Mouse (Mus musculus) myocyte (in vitro differentiated cells): ENCODE measurements at regions not wholly inside any gene's neighbourhood (a gene's known extent, or its start where the extent isn't known, plus 50 kb on each side); places are given as distances from the start of the nearest gene placed in this dataset.

Experiments used
- H3K27me3 ChIP-seq: one replicate; pipeline ENCODE4 v1.6.1; 2011; ENCODE audit not compliant: control insufficient read depth, insufficient read depth, insufficient read length
- H3K36me3 ChIP-seq: one replicate; pipeline ENCODE4 v1.6.1; 2011; ENCODE audit not compliant: control insufficient read depth, insufficient read depth
- H3K4me2 ChIP-seq: one replicate; pipeline ENCODE4 v1.6.1; 2011; ENCODE audit warnings: low read depth, control low read depth
- H3K4me3 ChIP-seq: one replicate; pipeline ENCODE4 v1.5.1; 2011; ENCODE audit warnings: mild to moderate bottlenecking, control low read depth, moderate library complexity
- H3K79me2 ChIP-seq: one replicate; pipeline ENCODE4 v1.6.1; 2011; ENCODE audit not compliant: control insufficient read depth, insufficient read depth
- H3ac ChIP-seq: one replicate; pipeline ENCODE4 v1.6.1; 2011; ENCODE audit not compliant: control insufficient read depth, insufficient read length
- CEBPB ChIP-seq: IDR thresholded peaks from 2 replicates; pipeline ENCODE4 v1.6.1; 2011; ENCODE audit warnings: mild to moderate bottlenecking, moderate library complexity; ENCODE audit not compliant: poor library complexity, insufficient read depth, severe bottlenecking
- E2F4 ChIP-seq: IDR thresholded peaks from one replicate; pipeline ENCODE4 v1.6.1; 2011; ENCODE audit warnings: mild to moderate bottlenecking, control low read depth, moderate library complexity; ENCODE audit not compliant: insufficient read depth
- MAX ChIP-seq: IDR thresholded peaks from one replicate; pipeline ENCODE4 v1.6.1; 2011; ENCODE audit warnings: low read depth, mild to moderate bottlenecking, control low read depth
- MYOD1 ChIP-seq, 3 experiments: IDR thresholded peaks; one replicate each; pipeline ENCODE4 v1.6.1; 2011; ENCODE audit warnings: control low read depth in 2 of 3, low read depth in 2 of 3, mild to moderate bottlenecking in 2 of 3, moderate library complexity in 1 of 3; ENCODE audit not compliant: insufficient read length in 2 of 3, control insufficient read depth in 1 of 3
- MYOG ChIP-seq, 3 experiments: IDR thresholded peaks; one replicate each; pipeline ENCODE4 v1.6.1; 2011; ENCODE audit warnings: control low read depth in 2 of 3, low read depth in 2 of 3, mild to moderate bottlenecking in 2 of 3; ENCODE audit not compliant: insufficient read length in 2 of 3, control insufficient read depth in 1 of 3, insufficient read depth in 1 of 3
- POLR2A ChIP-seq: IDR thresholded peaks from one replicate; pipeline ENCODE4 v1.6.1; 2011; ENCODE audit warnings: low read depth, mild to moderate bottlenecking, control low read depth, moderate library complexity; ENCODE audit not compliant: insufficient read length
- POLR2AphosphoS2 ChIP-seq: IDR thresholded peaks from one replicate; pipeline ENCODE4 v1.6.1; 2011; ENCODE audit warnings: low read depth, control low read depth; ENCODE audit not compliant: insufficient read length
- REST ChIP-seq: IDR thresholded peaks from one replicate; pipeline ENCODE4 v1.6.1; 2011; ENCODE audit warnings: mild to moderate bottlenecking, control low read depth, moderate library complexity; ENCODE audit not compliant: insufficient read depth, insufficient read length
- SRF ChIP-seq: IDR thresholded peaks from one replicate; pipeline ENCODE4 v1.6.1; 2011; ENCODE audit warnings: low read depth; ENCODE audit not compliant: control insufficient read depth, insufficient read length
- TCF12 ChIP-seq: IDR thresholded peaks from one replicate; pipeline ENCODE4 v1.6.1; 2011; ENCODE audit warnings: mild to moderate bottlenecking, control low read depth; ENCODE audit not compliant: poor library complexity, insufficient read depth, severe bottlenecking
- TCF3 ChIP-seq: IDR thresholded peaks from one replicate; pipeline ENCODE4 v1.6.1; 2011; ENCODE audit warnings: low read depth, control low read depth; ENCODE audit not compliant: insufficient read length
- USF1 ChIP-seq: IDR thresholded peaks from one replicate; pipeline ENCODE4 v1.6.1; 2011; ENCODE audit warnings: low read depth, mild to moderate bottlenecking, control low read depth, moderate library complexity

GRCm38 (mm10) chrX:42332906-42333305, 156.6 kb upstream of the Tex13c2 start:
- Histone ChIP-seq H3K36me3 (no peaks in the 10 kb centered on the region), H3ac (no peak overlapping the region), H3K79me2 (no peaks in the 10 kb centered on the region), H3K4me3 (no peak overlapping the region), H3K27me3 (no peaks in the 10 kb centered on the region), H3K4me2 (no peak overlapping the region)
- TF ChIP-seq POLR2A (no peak), MYOG (IDR thresholded peaks at IDR 0.05; ENCODE audit: control insufficient read depth in 1 of 3, insufficient read depth in 1 of 3, insufficient read length in 2 of 3, low read depth in 2 of 3) (no peak), E2F4 (no peak), MYOD1 (IDR thresholded peaks at IDR 0.05; ENCODE audit: control insufficient read depth in 1 of 3, insufficient read length in 2 of 3, low read depth in 2 of 3) (no peak), TCF3 (no peak), SRF (no peak), REST (no peak), POLR2AphosphoS2 (no peak), USF1 (no peak), MAX (no peak), TCF12 (no peak), CEBPB (no peak)

- Histone ChIP-seq H3K4me2 (no peak overlapping the region), H3K4me3 (no peak overlapping the region), H3K36me3 (no peaks in the 10 kb centered on the region), H3ac (no peak overlapping the region), H3K27me3 (no peaks in the 10 kb centered on the region), H3K79me2 (no peaks in the 10 kb centered on the region)
- TF ChIP-seq TCF12 (no peak), MAX (no peak), USF1 (no peak), TCF3 (no peak), MYOG (IDR thresholded peaks at IDR 0.05; ENCODE audit: control insufficient read depth in 1 of 3, insufficient read depth in 1 of 3, insufficient read length in 2 of 3, low read depth in 2 of 3) (no peak), CEBPB (no peak), SRF (no peak), E2F4 (no peak), MYOD1 (IDR thresholded peaks at IDR 0.05; ENCODE audit: control insufficient read depth in 1 of 3, insufficient read length in 2 of 3, low read depth in 2 of 3) (no peak), POLR2A (no peak), REST (no peak), POLR2AphosphoS2 (no peak)
Observed at GRCm38 (mm10) chrX:42333631-42334030, 155.9 kb upstream of the Tex13c2 start.

- Histone ChIP-seq H3ac (no peak overlapping the region), H3K36me3 (no peaks in the 10 kb centered on the region), H3K4me2 (no peak overlapping the region), H3K79me2 (no peaks in the 10 kb centered on the region), H3K27me3 (no peaks in the 10 kb centered on the region), H3K4me3 (no peak overlapping the region)
- TF ChIP-seq CEBPB: no peak
- no peak for TF ChIP-seq POLR2A
- TF ChIP-seq POLR2AphosphoS2: no peak
- no peak for TF ChIP-seq TCF12
- TF ChIP-seq USF1: no peak
- TF ChIP-seq E2F4: no peak
- no peak for TF ChIP-seq REST
- TF ChIP-seq MAX: no peak
- no peak for TF ChIP-seq SRF
- TF ChIP-seq MYOG (IDR thresholded peaks at IDR 0.05; ENCODE audit: control insufficient read depth in 1 of 3, insufficient read depth in 1 of 3, insufficient read length in 2 of 3, low read depth in 2 of 3): no peak
- TF ChIP-seq MYOD1 (IDR thresholded peaks at IDR 0.05; ENCODE audit: control insufficient read depth in 1 of 3, insufficient read length in 2 of 3, low read depth in 2 of 3): no peak
- no peak for TF ChIP-seq TCF3
Observed at GRCm38 (mm10) chrX:42334794-42335193, 154.7 kb upstream of the Tex13c2 start.

GRCm38 (mm10) chrX:42336772-42337171, 152.7 kb upstream of the Tex13c2 start:
- TF ChIP-seq MAX (no peak), MYOD1 (IDR thresholded peaks at IDR 0.05; ENCODE audit: control insufficient read depth in 1 of 3, insufficient read length in 2 of 3, low read depth in 2 of 3) (no peak), E2F4 (no peak), SRF (no peak), REST (no peak), CEBPB (no peak), POLR2A (no peak), TCF12 (no peak), POLR2AphosphoS2 (no peak), MYOG (IDR thresholded peaks at IDR 0.05; ENCODE audit: control insufficient read depth in 1 of 3, insufficient read depth in 1 of 3, insufficient read length in 2 of 3, low read depth in 2 of 3) (no peak), TCF3 (no peak), USF1 (no peak)
- Histone ChIP-seq H3ac (no peak overlapping the region), H3K4me2 (no peak overlapping the region), H3K27me3 (no peaks in the 10 kb centered on the region), H3K4me3 (no peak overlapping the region), H3K79me2 (no peaks in the 10 kb centered on the region), H3K36me3 (no peaks in the 10 kb centered on the region)
